Mouse (Mus musculus): Measurements from ENCODE around the gene Lrrc10b.

GRCm38 (mm10) chr19:10464427-10464826 is 7.2 kb upstream of the Lrrc10b start:
- TF ChIP-seq POLR2A (IDR thresholded peaks at IDR 0.05; ENCODE audit: borderline replicate concordance, control insufficient read depth, low read depth, low read length) (no peak), CTCF (IDR thresholded peaks at IDR 0.05; ENCODE audit: control insufficient read depth, insufficient read depth, low read length) (no peak)
